Mouse (Mus musculus) G1E (cell line): ENCODE results near the gene Mstn. TPM values are rescaled to one million over a fixed set of nuclear protein-coding genes. Genes with fewer than 3 reads are reported as not detected.

Experiments
- ATAC-seq: 2 replicates; pipeline ENCODE4 v1.8.0; 2016; ENCODE audit warnings: mild to moderate bottlenecking; ENCODE audit not compliant: insufficient number of reproducible peaks, poor library complexity, low FRiP score, severe bottlenecking; ENCODE audit errors: extremely low read depth
- DNase-seq: peaks from one replicate; pipeline ENCODE4 v3.0.0; 2012; ENCODE audit warnings: low spot score
- H3K27me3 ChIP-seq: 2 replicates; pipeline ENCODE4 v1.6.1; 2012; ENCODE audit warnings: mild to moderate bottlenecking, low read length, inconsistent platforms; ENCODE audit not compliant: insufficient read depth
- H3K36me3 ChIP-seq: replicated peaks from 2 replicates; pipeline ENCODE3; 2012; ENCODE audit warnings: mild to moderate bottlenecking, inconsistent platforms
- H3K4me1 ChIP-seq: 2 replicates; pipeline ENCODE4 v1.6.1; 2012; ENCODE audit warnings: low read depth, low read length, inconsistent platforms, mixed read lengths; ENCODE audit not compliant: insufficient read depth
- H3K4me3 ChIP-seq: 2 replicates; pipeline ENCODE4 v1.5.1; 2012; ENCODE audit warnings: low read depth, mild to moderate bottlenecking, inconsistent platforms, low read length, moderate library complexity, mixed read lengths
- H3K9me3 ChIP-seq: replicated peaks from 2 replicates; pipeline ENCODE4 v1.6.1; 2012; ENCODE audit warnings: inconsistent platforms
- CTCF ChIP-seq: IDR thresholded peaks from 2 replicates; pipeline ENCODE4 v1.5.1; 2012; ENCODE audit warnings: low read depth, low read length, inconsistent platforms, mixed read lengths
- GATA1 ChIP-seq: IDR thresholded peaks from 2 replicates; pipeline ENCODE4 v1.6.1; 2012; ENCODE audit warnings: borderline replicate concordance, low read length, inconsistent platforms, mixed read lengths
- GATA2 ChIP-seq: IDR thresholded peaks from 2 replicates; pipeline ENCODE4 v1.6.1; 2012; ENCODE audit warnings: low read depth, low read length, inconsistent platforms, borderline replicate concordance
- POLR2AphosphoS5 ChIP-seq: IDR thresholded peaks from 2 replicates; pipeline ENCODE4 v1.6.1; 2012; ENCODE audit warnings: low read depth, low read length, inconsistent platforms; ENCODE audit not compliant: insufficient replicate concordance
- TAL1 ChIP-seq: conservative IDR thresholded peaks from 2 replicates; pipeline ENCODE4 v1.6.1; 2012; ENCODE audit warnings: low read depth, low read length, inconsistent platforms, mixed read lengths
- polyA plus RNA-seq: library from polyadenylated mRNA; stranded (reverse); fragments of >175 nt; gene quantifications from 2 replicates; pipeline ENCODE4 v1.2.3, GENCODE M21; 2012
- total RNA-seq, 2 experiments: library from RNA; stranded (forward) in 1 of 2; stranded (reverse) in 1 of 2; fragments of 200-1000 nt in 1 of 2; fragments of >200 nt in 1 of 2; fragmentation: Nextera tagmentation in 1 of 2; gene quantifications; 2 replicates each; pipeline ENCODE4 v1.2.3; 2014 to 2017

The Mstn gene
- total and polyA plus RNA-seq, 3 experiments: 0.05 TPM; not detected in 2

- TF ChIP-seq CTCF: no peak
- Histone ChIP-seq H3K9me3 (no peaks in the 10 kb centered on the region), H3K4me1 (no peaks in the 10 kb centered on the region), H3K27me3 (peaks cover 2% of the 10 kb centered on the region; the same call in 1 of the 2 replicates), H3K36me3 (no peaks in the 10 kb centered on the region), H3K4me3 (no peak overlapping the region)
- DNase-seq: no peak
- ATAC-seq: no peak
Observed at GRCm38 (mm10) chr1:53069726-53070514, 8.5 kb downstream of the Mstn start.

DNA sequence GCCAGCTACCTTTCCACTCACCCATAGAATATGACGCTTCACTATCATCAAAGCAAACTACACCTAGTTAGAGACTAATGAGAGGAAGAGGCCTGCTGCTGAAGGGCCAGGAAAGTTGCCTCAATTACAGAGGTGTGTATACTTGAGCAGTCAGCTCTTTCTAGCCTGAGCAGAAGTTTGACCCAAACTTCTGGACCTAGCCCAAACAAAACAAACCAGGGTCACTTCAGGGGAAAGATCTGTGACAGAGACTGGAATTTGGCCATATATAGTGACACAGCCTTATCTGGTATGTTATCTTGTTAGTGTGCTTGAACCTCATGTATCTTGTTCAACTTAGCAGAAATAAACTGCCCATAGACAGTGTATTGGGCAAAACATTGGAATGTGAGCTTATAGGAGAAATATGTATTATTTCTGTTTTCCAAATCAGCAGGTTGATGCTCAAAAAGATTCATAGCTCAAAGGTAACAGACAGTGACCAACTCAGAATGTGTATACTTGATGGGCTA, 9.3 kb downstream of the Mstn start:
- no peaks in the 10 kb centered on the region for H3K4me1 ChIP-seq
- H3K4me3 ChIP-seq: no peak overlapping the region
- no peaks in the 10 kb centered on the region for H3K36me3 ChIP-seq
- TF ChIP-seq GATA2 (no peak), TAL1 (no peak), GATA1 (no peak), CTCF (no peak), POLR2AphosphoS5 (no peak)
- no peak for ATAC-seq
- no peaks in the 10 kb centered on the region for H3K9me3 ChIP-seq
- no peak for DNase-seq
- peaks cover 2% of the 10 kb centered on the region; the same call in 1 of the 2 replicates for H3K27me3 ChIP-seq

DNA sequence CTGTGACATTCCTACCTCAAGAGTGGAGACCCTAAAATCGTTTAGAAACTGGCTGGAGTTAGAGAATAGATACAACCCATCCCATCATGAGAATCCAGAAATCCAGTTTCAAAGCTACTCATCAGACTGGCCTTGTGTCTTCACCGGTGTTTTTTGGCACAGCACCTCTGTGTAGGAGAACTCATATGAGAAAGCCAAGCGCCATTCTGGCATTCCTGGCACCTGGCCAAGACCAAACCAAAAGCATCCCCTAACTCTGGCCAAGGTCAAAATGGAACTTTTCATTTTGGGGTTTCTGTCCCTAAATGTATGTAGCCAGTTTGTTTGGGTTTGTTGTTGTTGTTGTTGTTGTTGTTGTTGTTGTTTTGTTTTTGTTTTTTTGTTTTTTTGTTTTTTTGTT, 15.2 kb downstream of the Mstn start:
- Histone ChIP-seq H3K27me3 (peaks cover 2% of the 10 kb centered on the region; the same call in 1 of the 2 replicates), H3K4me3 (no peak overlapping the region), H3K36me3 (no peaks in the 10 kb centered on the region), H3K4me1 (no peaks in the 10 kb centered on the region), H3K9me3 (no peaks in the 10 kb centered on the region)
- TF ChIP-seq GATA2 (no peak), GATA1 (no peak), CTCF (no peak), POLR2AphosphoS5 (no peak), TAL1 (no peak)
- DNase-seq (no peak), ATAC-seq (no peak)

DNA sequence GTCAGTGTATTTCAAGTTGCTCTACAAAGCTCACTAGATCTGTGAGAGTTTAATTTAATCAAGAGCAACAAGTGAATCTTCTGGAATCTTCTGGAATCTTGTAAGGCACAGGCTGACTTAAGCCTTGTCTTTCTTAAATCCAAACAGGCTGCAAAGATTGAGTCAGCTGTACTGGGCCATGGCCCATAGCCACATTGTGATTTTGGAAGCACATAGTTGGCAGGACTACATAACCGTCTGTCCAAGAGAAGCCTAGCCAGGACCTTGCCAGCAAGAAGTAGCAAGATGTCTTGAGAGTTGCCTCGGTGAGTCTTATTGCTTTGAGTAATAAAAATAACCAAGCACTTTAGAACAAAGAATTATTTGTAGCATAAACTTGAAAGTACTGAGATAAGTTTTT, 18.4 kb downstream of the Mstn start:
- H3K4me3 ChIP-seq: no peak overlapping the region
- no peaks in the 10 kb centered on the region for H3K4me1 ChIP-seq
- TF ChIP-seq GATA1 (no peak), GATA2 (no peak), TAL1 (no peak), CTCF (no peak), POLR2AphosphoS5 (no peak)
- DNase-seq (no peak), ATAC-seq (no peak)
- H3K36me3 ChIP-seq: no peaks in the 10 kb centered on the region
- H3K27me3 ChIP-seq: peaks cover 2% of the 10 kb centered on the region; the same call in 1 of the 2 replicates
- H3K9me3 ChIP-seq: no peaks in the 10 kb centered on the region

- Histone ChIP-seq H3K4me1 (no peaks in the 10 kb centered on the region), H3K4me3 (no peak overlapping the region), H3K36me3 (no peaks in the 10 kb centered on the region), H3K27me3 (peaks cover 5% of the 10 kb centered on the region; the same call in 1 of the 2 replicates), H3K9me3 (no peaks in the 10 kb centered on the region)
- no peak for DNase-seq
- no peak for ATAC-seq
- TF ChIP-seq TAL1: no peak
- no peak for TF ChIP-seq CTCF
- TF ChIP-seq POLR2AphosphoS5: no peak
- TF ChIP-seq GATA1: no peak
- TF ChIP-seq GATA2: no peak
Observed at GRCm38 (mm10) chr1:53080603-53081002, 19.2 kb downstream of the Mstn start.

DNA sequence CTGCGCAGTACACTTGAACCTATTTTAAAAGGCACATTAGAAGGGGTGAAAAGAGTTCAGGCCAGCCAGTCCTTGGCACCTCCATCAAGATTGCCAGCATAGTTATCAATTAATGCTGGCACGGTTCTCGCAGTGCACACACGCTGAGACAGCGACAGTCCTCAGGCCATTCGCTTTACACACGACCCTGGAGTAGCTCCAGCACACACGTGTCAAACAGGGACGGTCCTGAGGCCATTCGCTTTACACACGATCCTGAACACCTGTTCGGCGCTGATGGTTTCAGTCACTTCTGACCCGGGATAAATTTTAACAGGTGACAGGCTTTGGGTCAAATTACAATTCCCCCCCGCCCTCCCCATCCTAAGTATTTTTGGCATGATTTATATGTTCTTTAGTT, 23.8 kb downstream of the Mstn start:
- H3K4me3 ChIP-seq: no peak overlapping the region
- ATAC-seq: no peak

DNA sequence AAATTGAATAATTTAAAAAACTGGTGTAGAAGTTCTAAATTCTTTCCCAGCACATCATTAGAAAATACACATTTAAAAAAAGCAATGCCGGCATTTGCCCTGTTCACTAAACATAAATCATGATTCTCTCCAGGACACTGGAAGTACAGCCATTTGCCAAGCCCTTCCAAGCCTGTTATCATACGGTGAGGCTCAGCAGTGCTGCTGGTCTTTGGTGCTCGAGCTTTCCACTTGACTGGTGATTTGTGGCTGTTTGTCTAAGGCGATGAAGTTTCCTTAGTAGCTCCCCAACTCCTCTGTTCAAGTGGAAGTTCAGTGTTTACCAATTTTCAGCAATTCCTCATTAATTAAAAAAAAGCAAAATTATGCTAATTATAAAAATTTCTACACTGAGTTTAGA, 24.6 kb downstream of the Mstn start:
- DNase-seq: no peak
- peaks cover 3% of the 10 kb centered on the region; the same call in 1 of the 2 replicates for H3K27me3 ChIP-seq
- no peak for ATAC-seq
- H3K36me3 ChIP-seq: no peaks in the 10 kb centered on the region
- no peaks in the 10 kb centered on the region for H3K9me3 ChIP-seq
- no peaks in the 10 kb centered on the region for H3K4me1 ChIP-seq
- no peak overlapping the region for H3K4me3 ChIP-seq
- no peak for TF ChIP-seq CTCF
- no peak for TF ChIP-seq POLR2AphosphoS5
- no peak for TF ChIP-seq TAL1
- no peak for TF ChIP-seq GATA1
- no peak for TF ChIP-seq GATA2

More for the DNA sequence above, 23.8 kb downstream of the Mstn start:
- TF ChIP-seq POLR2AphosphoS5: no peak
- no peak for TF ChIP-seq GATA2
- no peak for TF ChIP-seq TAL1
- TF ChIP-seq GATA1: no peak
- no peak for TF ChIP-seq CTCF
- DNase-seq: no peak
- H3K36me3 ChIP-seq: no peaks in the 10 kb centered on the region
- H3K4me1 ChIP-seq: no peaks in the 10 kb centered on the region
- H3K27me3 ChIP-seq: peaks cover 3% of the 10 kb centered on the region; the same call in 1 of the 2 replicates
- no peaks in the 10 kb centered on the region for H3K9me3 ChIP-seq
